8 mouse cellular contexts compared by ENCODE assay signal in the genomic region with DNA sequence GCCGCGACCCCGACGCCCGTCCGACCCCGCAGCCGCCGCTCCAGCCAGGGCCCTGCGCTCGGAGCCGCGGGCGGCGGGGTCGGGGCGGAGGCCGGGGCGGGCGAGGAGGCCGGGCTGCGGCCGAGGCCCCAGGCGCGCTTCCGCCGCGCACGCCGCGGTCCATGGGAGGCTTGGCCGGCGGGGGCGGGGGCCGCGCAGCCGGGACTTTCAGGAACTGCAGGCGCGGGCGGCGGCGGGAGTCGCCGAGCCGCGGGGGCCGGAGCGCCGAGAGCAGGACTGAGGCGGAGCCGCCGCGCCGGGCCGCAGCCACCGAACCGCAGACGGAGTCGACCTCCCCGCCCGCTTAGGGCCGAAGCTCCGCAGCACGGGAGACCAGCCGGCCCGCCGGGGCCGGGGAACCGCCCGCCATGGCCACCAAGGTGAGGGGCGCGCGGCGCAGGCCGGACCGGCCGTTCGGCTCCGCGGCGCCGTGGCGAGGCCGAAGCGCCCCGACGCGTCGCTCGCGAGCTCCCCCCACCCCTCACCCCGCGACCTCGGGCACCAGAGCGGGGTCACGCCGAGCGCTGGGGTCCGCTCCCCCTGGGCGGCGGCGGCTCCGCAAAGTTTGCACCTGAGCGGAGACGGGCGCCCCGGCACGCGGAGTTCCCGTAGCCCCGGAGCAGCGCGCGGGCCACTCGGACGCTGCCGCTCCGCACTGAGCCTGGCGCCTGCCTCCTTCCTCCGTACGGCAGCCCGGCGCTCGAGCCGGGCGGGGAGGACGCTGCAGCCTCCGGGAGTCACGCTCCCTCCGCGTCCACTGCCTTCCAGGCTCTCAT. TPM values are rescaled to one million over a fixed set of nuclear protein-coding genes. Genes with fewer than 3 reads are reported as not detected.
DNase-seq lines count a peak whose midpoint lies in the region; ATAC-seq and TF ChIP-seq lines count a peak whose summit lies in the region.

Gene Snx9 (plus strand): TSS at position 202 of the 815 bp plus-strand sequence.

- no peak for TF ChIP-seq EP300 in liver, embryonic 14.5 days (IDR thresholded peaks at IDR 0.05; ENCODE audit: low read depth)

- peak within 1 kb of the TSS; percentile 95 for H3K27ac ChIP-seq in bone marrow, adult 2 months (ENCODE audit: control insufficient read depth, insufficient read depth, low read depth, low read length, poor library complexity)
- H3K27ac ChIP-seq in forebrain, embryonic 10.5 days, result peak within 1 kb of the TSS; percentile 99
- H3K27ac ChIP-seq in heart, embryonic 14.5 days (replicated peaks in 1 of 2; ENCODE audit: control insufficient read depth in 1 of 2, insufficient read depth in 1 of 2, low read depth in 2 of 2, low read length in 2 of 2), result peak within 1 kb of the TSS; percentile 92 to 99
- H3K27ac ChIP-seq in liver, embryonic 14.5 days, result peak within 1 kb of the TSS; percentile 31
- H3K27ac ChIP-seq in neural tube, embryonic 11.5 days (ENCODE audit: low read depth, low read length), result peak within 1 kb of the TSS; percentile 96
- H3K27ac ChIP-seq in stomach, embryonic 16.5 days (ENCODE audit: low read length), result peak within 1 kb of the TSS; percentile 98

- peaks cover 1% of the 10 kb centered on the region for H3K4me1 ChIP-seq in bone marrow, adult 2 months (ENCODE audit: control insufficient read depth, insufficient read depth, low read length)
- peaks cover 47% of the 10 kb centered on the region for H3K4me1 ChIP-seq in forebrain, embryonic 10.5 days
- peaks cover 10 to 26% of the 10 kb centered on the region in 2 experiments for H3K4me1 ChIP-seq in heart, embryonic 14.5 days (ENCODE audit: control insufficient read depth in 2 of 2, insufficient read depth in 2 of 2, low read length in 2 of 2)
- H3K4me1 ChIP-seq in liver, embryonic 14.5 days (replicated peaks; ENCODE audit: control insufficient read depth in 2 of 2, insufficient read depth in 2 of 2, low read length in 1 of 2), result peaks cover 15 to 26% of the 10 kb centered on the region in 2 experiments
- no peaks in the 10 kb centered on the region for H3K4me1 ChIP-seq in neural tube, embryonic 11.5 days (ENCODE audit: control insufficient read depth, insufficient read depth, low read length)
- peaks cover 26% of the 10 kb centered on the region for H3K4me1 ChIP-seq in stomach, embryonic 16.5 days (ENCODE audit: control insufficient read depth, insufficient read depth, low read length)

- peak within 1 kb of the TSS; percentile 77 for H3K4me2 ChIP-seq in heart, embryonic 14.5 days (ENCODE audit: low read length)
- peak within 1 kb of the TSS; percentile 56 for H3K4me2 ChIP-seq in liver, embryonic 14.5 days (ENCODE audit: low read depth)
- H3K4me2 ChIP-seq in neural tube, embryonic 11.5 days (ENCODE audit: low read depth), result peak within 1 kb of the TSS; percentile 57
- H3K4me2 ChIP-seq in stomach, embryonic 16.5 days (ENCODE audit: low read depth, low read length), result peak within 1 kb of the TSS; percentile 67

- H3K4me3 ChIP-seq in bone marrow, adult 2 months (replicated peaks; ENCODE audit: control insufficient read depth, low read depth, low read length), result peak within 1 kb of the TSS; percentile 61
- peak within 1 kb of the TSS; percentile 84 for H3K4me3 ChIP-seq in forebrain, embryonic 10.5 days
- H3K4me3 ChIP-seq in heart, embryonic 14.5 days (ENCODE audit: control insufficient read depth in 1 of 2, insufficient read depth in 1 of 2, low read depth in 1 of 2, low read length in 2 of 2), result peak within 1 kb of the TSS; percentile 90 to 99
- H3K4me3 ChIP-seq in liver, embryonic 14.5 days (ENCODE audit: insufficient read depth in 1 of 2, low read depth in 2 of 2, low read length in 2 of 2), result peak within 1 kb of the TSS; percentile 67 to 74
- H3K4me3 ChIP-seq in neural tube, embryonic 11.5 days (ENCODE audit: low read depth, low read length), result peak within 1 kb of the TSS; percentile 76
- peak within 1 kb of the TSS; percentile 82 for H3K4me3 ChIP-seq in stomach, embryonic 16.5 days (replicated peaks; ENCODE audit: low read length)

- H3K36me3 ChIP-seq in forebrain, embryonic 10.5 days (replicated peaks), result no peaks in the 10 kb centered on the region
- H3K36me3 ChIP-seq in heart, embryonic 14.5 days (ENCODE audit: control insufficient read depth, insufficient read depth, low read length), result no peaks in the 10 kb centered on the region
- no peaks in the 10 kb centered on the region for H3K36me3 ChIP-seq in liver, embryonic 14.5 days (replicated peaks; ENCODE audit: control insufficient read depth, insufficient read depth, low read depth)
- H3K36me3 ChIP-seq in neural tube, embryonic 11.5 days (ENCODE audit: control insufficient read depth, insufficient read depth, low read length), result no peaks in the 10 kb centered on the region
- H3K36me3 ChIP-seq in stomach, embryonic 16.5 days (ENCODE audit: control insufficient read depth, insufficient read depth, low read length), result peaks cover 3% of the 10 kb centered on the region; the same call in 1 of the 2 replicates

- 3% methylated on average over 131 of the region's 131 CpGs for WGBS in bone marrow, adult 2 months
- under 1% methylated on average over 130 of the region's 131 CpGs for WGBS in forebrain, embryonic 10.5 days
- under 1% methylated on average over 128 of the region's 131 CpGs for WGBS in heart, embryonic 14.5 days
- WGBS in liver, embryonic 14.5 days (ENCODE audit: insufficient replicate concordance), result under 1% methylated on average over 113 of the region's 131 CpGs
- under 1% methylated on average over 65 of the region's 131 CpGs for WGBS in neural tube, embryonic 11.5 days
- WGBS in stomach, embryonic 16.5 days, result under 1% methylated on average over 106 of the region's 131 CpGs

- TF ChIP-seq CTCF in bone marrow, adult 2 months (IDR thresholded peaks at IDR 0.05; ENCODE audit: control insufficient read depth, insufficient read depth, low read length), result no peak
- no peak for TF ChIP-seq CTCF in liver, embryonic 14.5 days (IDR thresholded peaks at IDR 0.05; ENCODE audit: low read depth)

- peak; percentile 34; the same call in 1 of the 2 replicates for TF ChIP-seq POLR2A in bone marrow, adult 2 months (IDR thresholded peaks at IDR 0.05; ENCODE audit: borderline replicate concordance, control insufficient read depth, low read depth, low read length)

- no peaks in the 10 kb centered on the region for H3K9me3 ChIP-seq in forebrain, embryonic 10.5 days
- 0 out of 2 replicates have a peak, but pooled peaks cover 5% of the 10 kb centered on the region for H3K9me3 ChIP-seq in heart, embryonic 14.5 days (ENCODE audit: control insufficient read depth, low read length)
- H3K9me3 ChIP-seq in liver, embryonic 14.5 days (ENCODE audit: control insufficient read depth, low read length), result no peaks in the 10 kb centered on the region
- no peaks in the 10 kb centered on the region for H3K9me3 ChIP-seq in neural tube, embryonic 11.5 days (ENCODE audit: control insufficient read depth, low read length)
- no peaks in the 10 kb centered on the region for H3K9me3 ChIP-seq in stomach, embryonic 16.5 days (replicated peaks; ENCODE audit: control insufficient read depth, low read length)

- no peaks in the 10 kb centered on the region for H3K27me3 ChIP-seq in forebrain, embryonic 10.5 days (ENCODE audit: poor library complexity, severe bottlenecking)
- H3K27me3 ChIP-seq in heart, embryonic 14.5 days (ENCODE audit: control insufficient read depth, insufficient read depth, low read length), result no peaks in the 10 kb centered on the region
- no peaks in the 10 kb centered on the region for H3K27me3 ChIP-seq in liver, embryonic 14.5 days (ENCODE audit: control insufficient read depth, insufficient read depth, low read length)
- H3K27me3 ChIP-seq in neural tube, embryonic 11.5 days (ENCODE audit: control insufficient read depth, insufficient read depth, low read length), result no peaks in the 10 kb centered on the region
- H3K27me3 ChIP-seq in stomach, embryonic 16.5 days (ENCODE audit: control insufficient read depth, insufficient read depth, low read length), result no peaks in the 10 kb centered on the region

- H3K9ac ChIP-seq in heart, embryonic 14.5 days (ENCODE audit: low read length), result peak within 1 kb of the TSS; percentile 98
- H3K9ac ChIP-seq in liver, embryonic 14.5 days (replicated peaks), result peak within 1 kb of the TSS; percentile 67
- H3K9ac ChIP-seq in neural tube, embryonic 11.5 days (ENCODE audit: low read length), result peak within 1 kb of the TSS; percentile 95
- H3K9ac ChIP-seq in stomach, embryonic 16.5 days (ENCODE audit: low read length), result peak within 1 kb of the TSS; percentile 100

- ATAC-seq in heart, embryonic 14.5 days (ENCODE audit: insufficient number of reproducible peaks, insufficient read depth, low FRiP score, low read depth), result peak; percentile 84
- peak; percentile 85 for ATAC-seq in liver, embryonic 14.5 days (ENCODE audit: insufficient read depth)
- peak; percentile 87 for ATAC-seq in neural tube, embryonic 11.5 days (ENCODE audit: insufficient read depth, low FRiP score, low TSS enrichment)
- ATAC-seq in stomach, embryonic 16.5 days (ENCODE audit: insufficient read depth, low FRiP score), result peak; percentile 90

- DNase-seq in A20 (ENCODE audit: low read depth, low spot score), result peak; percentile 80
- peak; percentile 71 for DNase-seq in forebrain, embryonic 10.5 days (ENCODE audit: extremely low spot score, low spot score)
- peak; percentile 89 for DNase-seq in kidney, postnatal 10 days
- DNase-seq in liver, embryonic 14.5 days (ENCODE audit: low read depth in 3 of 3, low spot score in 3 of 3), result no peak
- DNase-seq in neural tube, embryonic 11.5 days (ENCODE audit: low spot score), result peak; percentile 82

RNA-seq across cellular contexts. Expression of gene Snx9, which starts in this region (rescaled TPM):
- 7.9 and 16.6 TPM in 2 replicates for polyA plus RNA-seq in bone marrow, adult 2 months (2011; ENCODE audit: insufficient read depth, insufficient read length, low replicate concordance, missing spikeins)
- 12.9 and 14.8 TPM in 2 replicates for polyA plus RNA-seq in forebrain, embryonic 10.5 days (2016; fragmentation: Nextera tagmentation; extraction: Ambion mirVana)
- polyA plus RNA-seq in heart, embryonic 14.5 days (2014; fragmentation: Nextera tagmentation; extraction: Ambion mirVana), result 28.8 and 29.6 TPM in 2 replicates
- polyA plus RNA-seq in liver, embryonic 14.5 days (2012; rRNA removed), result 6.9 and 9.4 TPM in 2 replicates
- polyA plus RNA-seq in liver, embryonic 14.5 days (2014; fragmentation: Nextera tagmentation; extraction: Ambion mirVana), result 11.6 and 13.5 TPM in 2 replicates
- 22.9 and 23.1 TPM in 2 replicates for polyA plus RNA-seq in neural tube, embryonic 11.5 days (2014; fragmentation: Nextera tagmentation; extraction: Ambion mirVana)
- 28.2 and 31.3 TPM in 2 replicates for polyA plus RNA-seq in stomach, embryonic 16.5 days (2015; fragmentation: Nextera tagmentation; extraction: Ambion mirVana)

Comparison
In these comparisons a context has a peak if more than half of its experiments do, and no peak if none do; other contexts are left out.
1. DNase-seq: peak in A20 (single experiment), forebrain, embryonic 10.5 days (single experiment), kidney, postnatal 10 days (single experiment) and neural tube, embryonic 11.5 days (single experiment); none in liver, embryonic 14.5 days (0 of 3).
2. H3K27ac ChIP-seq: peak in every context shown above with its lines; median percentile 99 in forebrain, embryonic 10.5 days; 98 in stomach, embryonic 16.5 days; 96 in neural tube, embryonic 11.5 days; 96 in heart, embryonic 14.5 days; 95 in bone marrow, adult 2 months; 31 in liver, embryonic 14.5 days.
3. Peak in every context shown above with its lines, with median percentiles within 50 percentile points of each other: H3K4me3 ChIP-seq, ATAC-seq, H3K4me2 ChIP-seq and H3K9ac ChIP-seq.